Mouse (Mus musculus) heart, adult 2 months (tissue): ENCODE measurements around the gene Pmpca.

Source experiments
- CTCF ChIP-seq: fragments of 200-600 bp; IDR thresholded peaks from 2 replicates; pipeline ENCODE4 v1.8.1; 2022; ENCODE audit warnings: antibody characterized with exemption, mild to moderate bottlenecking, moderate library complexity
- EP300 ChIP-seq: fragments of 200-500 bp; IDR thresholded peaks from 2 replicates; pipeline ENCODE4 v1.6.1; 2011; ENCODE audit warnings: low read depth, low read length, control low read depth; ENCODE audit not compliant: insufficient read depth
- POLR2A ChIP-seq: fragments of 200-500 bp; IDR thresholded peaks from 2 replicates; pipeline ENCODE4 v1.6.1; 2011; ENCODE audit warnings: mild to moderate bottlenecking, low read depth, low read length, control low read depth; ENCODE audit not compliant: insufficient read depth

- TF ChIP-seq EP300, result no peak
- TF ChIP-seq CTCF, result no peak
- no peak for TF ChIP-seq POLR2A
Measured at GRCm38 (mm10) chr2:26417066-26417465, 27.9 kb downstream of the Pmpca start.
